Mouse (Mus musculus) kidney, postnatal 4 days (tissue): ENCODE measurements around the gene Rbbp6.

Experiments used
- DNase-seq, 2 experiments: peaks; one replicate each; pipeline ENCODE4 v3.0.0; 2021; ENCODE audit warnings: mixed read lengths in 2 of 2

Rbbp6 gene

DNA sequence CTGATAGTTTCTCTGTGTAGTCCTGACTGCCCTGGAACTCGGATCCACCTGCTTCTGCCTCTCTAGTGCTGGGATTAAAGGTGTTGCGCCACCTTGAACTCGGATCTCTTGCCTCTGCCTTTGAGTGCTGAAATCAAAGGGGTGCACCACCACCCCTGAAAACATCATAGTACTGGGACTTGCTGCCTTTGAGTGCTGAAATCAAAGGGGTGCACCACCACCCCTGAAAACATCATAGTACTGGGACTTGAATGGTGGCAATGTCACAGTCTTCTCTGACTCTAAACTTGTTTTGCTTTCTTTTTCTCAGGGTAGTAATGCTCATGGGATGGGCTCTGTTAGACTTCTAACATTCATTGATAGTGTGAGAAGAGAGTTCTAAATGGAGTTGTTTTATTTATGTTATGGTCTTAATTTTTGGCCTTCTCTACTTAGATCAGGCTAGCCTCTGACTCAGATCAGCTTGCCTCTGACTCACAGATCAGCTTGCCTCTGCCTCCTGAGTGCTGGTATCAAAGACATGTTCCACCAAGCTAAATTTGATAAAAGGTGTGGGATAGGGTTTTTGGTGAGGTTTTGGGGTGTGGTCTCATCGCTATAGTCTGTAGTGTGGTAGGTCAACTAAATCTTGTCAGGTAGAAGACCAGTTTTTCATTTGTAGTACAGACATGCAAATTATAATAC lies 6.7 kb downstream of the Rbbp6 start:
- no peak for DNase-seq

DNA sequence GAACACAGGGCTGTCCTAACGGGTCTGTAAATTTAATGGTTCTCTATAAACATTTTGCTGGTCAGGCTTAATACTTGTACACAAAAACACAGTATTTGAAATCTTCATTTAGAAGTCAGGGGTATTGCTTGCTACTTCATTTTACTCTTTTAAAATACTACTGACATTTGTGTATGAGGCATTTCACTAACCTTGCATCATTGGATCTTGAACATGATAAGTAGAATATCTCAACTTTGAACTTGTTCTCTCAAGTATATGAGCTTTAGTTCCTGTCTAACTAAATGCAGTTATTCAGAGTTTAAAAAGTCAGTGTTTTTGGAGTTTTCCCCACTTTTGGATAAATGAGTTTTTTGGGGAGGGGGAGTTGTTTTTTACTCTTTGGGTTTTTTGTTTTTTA lies 14.0 kb downstream of the Rbbp6 start:
- no peak for DNase-seq

DNA sequence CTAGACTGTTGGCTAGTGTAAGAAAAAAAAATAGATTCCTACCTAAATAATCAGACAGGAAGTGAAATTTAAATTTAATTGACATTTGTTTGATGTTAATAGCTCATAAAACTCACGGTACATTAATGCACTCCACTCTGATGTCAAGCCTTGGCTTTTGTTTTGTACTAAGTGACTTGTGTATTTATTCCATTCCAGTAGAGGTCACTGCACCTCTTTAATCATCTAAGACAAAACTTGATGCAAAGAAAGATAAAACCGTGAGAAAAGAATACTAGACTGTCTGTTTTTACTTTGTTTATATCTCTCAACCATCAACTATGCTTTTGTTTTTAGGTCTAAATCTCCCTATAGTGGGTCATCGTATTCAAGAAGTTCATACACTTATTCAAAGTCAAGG lies 32.7 kb downstream of the Rbbp6 start:
- no peak for DNase-seq

DNA sequence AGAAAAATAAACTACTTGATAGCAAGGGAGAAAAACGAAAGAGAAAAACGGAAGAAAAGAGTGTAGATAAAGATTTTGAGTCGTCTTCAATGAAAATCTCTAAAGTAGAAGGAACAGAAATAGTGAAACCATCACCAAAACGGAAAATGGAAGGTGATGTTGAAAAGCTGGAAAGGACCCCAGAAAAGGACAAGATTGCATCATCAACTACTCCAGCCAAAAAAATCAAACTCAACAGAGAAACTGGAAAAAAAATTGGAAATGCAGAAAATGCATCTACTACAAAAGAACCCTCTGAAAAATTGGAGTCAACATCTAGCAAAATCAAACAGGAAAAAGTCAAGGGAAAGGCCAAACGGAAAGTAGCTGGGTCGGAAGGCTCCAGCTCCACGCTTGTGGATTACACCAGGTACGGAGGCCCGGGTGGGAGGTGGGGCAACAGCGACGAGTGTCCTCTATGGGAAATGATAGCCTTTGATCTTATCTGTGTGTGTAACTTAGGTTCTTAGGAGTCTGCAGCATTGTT lies 34.4 kb downstream of the Rbbp6 start:
- DNase-seq: no peak

DNA sequence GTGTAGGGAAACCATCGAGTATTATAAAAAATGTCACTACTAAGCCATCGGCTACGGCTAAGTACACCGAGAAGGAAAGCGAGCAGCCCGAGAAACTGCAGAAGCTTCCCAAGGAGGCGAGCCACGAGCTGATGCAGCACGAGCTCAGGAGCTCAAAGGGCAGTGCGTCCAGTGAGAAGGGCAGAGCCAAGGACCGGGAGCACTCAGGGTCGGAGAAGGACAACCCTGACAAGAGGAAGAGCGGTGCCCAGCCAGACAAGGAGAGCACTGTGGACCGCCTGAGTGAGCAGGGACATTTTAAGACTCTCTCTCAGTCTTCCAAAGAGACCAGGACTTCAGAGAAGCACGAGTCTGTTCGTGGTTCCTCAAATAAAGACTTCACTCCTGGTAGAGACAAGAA lies 35.3 kb downstream of the Rbbp6 start:
- peak; percentile 12 to 32 for DNase-seq

DNA sequence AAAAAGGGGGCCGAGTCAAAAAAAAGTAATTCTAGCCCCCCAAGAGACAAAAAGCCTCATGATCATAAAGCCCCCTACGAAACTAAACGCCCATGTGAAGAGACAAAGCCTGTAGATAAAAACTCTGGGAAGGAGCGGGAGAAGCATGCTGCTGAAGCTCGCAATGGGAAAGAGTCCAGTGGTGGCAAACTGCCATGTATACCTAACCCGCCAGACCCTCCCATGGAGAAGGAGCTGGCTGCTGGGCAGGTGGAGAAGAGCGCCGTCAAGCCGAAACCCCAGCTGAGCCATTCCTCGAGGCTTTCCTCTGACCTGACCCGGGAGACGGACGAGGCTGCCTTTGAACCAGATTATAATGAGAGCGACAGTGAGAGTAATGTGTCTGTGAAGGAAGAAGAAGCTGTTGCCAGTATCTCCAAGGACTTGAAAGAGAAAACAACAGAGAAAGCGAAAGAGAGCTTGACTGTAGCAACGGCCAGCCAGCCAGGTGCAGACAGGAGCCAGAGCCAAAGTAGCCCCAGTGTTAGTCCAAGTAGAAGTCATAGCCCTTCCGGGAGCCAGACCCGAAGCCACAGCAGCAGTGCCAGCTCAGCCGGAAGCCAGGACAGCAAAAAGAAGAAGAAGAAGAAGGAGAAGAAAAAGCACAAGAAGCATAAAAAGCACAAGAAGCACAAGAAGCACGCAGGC lies 36.0 kb downstream of the Rbbp6 start:
- no peak for DNase-seq

DNA sequence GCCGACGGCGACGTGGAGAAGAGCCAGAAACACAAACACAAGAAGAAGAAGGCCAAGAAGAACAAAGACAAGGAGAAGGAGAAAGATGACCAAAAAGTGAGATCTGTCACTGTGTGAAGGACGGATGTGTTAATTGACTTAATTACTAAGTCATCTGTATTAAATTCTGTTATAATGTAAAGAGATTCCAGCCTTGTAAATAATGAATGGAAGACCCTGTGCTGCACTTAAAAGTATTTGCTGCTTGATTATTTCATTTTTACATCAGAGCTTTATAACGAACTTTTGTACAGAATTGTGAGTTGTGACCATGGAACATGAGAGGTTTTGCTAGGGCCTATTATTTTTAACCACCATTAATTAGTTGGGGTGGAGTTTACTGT lies 36.5 kb downstream of the Rbbp6 start:
- no peak for DNase-seq

DNA sequence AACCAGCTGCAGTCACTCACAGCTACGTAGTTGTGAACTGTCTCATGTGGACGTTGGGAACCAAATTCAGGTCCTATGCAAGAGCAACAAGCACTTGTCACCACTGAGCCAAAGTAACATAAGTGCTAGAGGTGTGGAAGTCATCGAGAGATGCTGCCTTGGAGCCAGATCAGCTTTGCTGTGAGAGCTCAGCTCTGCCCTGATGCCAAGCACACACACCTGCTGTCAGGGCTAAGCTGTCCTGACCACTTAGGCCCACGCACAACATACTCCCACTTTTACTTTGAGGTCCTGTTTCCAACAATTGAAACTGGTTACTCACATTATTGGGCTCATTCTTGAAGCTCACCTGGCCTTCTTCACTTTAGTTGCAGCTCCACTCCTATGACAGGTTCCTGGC lies 37.7 kb downstream of the Rbbp6 start:
- no peak for DNase-seq

DNA sequence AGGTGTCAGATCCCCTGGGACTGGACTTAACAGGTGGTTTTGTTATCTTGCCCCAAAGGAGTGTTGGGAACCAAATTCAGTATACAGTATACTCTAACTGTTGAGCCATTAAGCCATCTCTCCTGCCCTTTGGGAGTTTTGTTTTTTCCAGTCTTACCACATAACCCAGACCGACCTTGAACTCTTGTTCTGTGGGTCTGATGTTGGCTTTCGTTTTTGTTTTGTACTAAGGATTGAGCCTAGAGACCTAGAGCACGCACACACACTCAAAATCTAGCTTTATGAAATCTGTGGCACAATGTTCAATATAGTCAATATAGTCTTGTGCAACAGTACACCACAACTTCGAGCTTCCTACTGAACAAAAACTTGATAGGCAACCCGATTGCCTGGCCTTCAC lies 39.0 kb downstream of the Rbbp6 start:
- DNase-seq: no peak

DNA sequence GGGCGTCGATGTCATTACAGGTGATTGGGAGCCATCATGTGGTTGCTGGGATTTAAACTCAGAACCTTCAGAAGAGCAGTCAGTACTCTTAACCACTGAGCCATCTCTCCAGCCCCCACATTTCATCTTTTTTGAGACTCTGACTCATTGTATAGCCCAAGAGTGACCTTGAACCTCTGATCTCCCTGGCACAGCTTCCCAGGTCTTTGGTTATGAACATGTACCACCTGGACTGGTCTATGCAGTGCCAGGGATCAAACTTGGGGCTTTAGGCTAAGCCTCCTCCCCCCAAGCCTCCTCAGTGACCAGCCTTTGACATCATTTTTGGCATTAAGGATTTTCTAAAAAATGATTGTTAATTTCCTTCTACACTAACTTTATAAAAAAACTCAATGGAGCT lies 40.8 kb downstream of the Rbbp6 start:
- no peak for DNase-seq

DNA sequence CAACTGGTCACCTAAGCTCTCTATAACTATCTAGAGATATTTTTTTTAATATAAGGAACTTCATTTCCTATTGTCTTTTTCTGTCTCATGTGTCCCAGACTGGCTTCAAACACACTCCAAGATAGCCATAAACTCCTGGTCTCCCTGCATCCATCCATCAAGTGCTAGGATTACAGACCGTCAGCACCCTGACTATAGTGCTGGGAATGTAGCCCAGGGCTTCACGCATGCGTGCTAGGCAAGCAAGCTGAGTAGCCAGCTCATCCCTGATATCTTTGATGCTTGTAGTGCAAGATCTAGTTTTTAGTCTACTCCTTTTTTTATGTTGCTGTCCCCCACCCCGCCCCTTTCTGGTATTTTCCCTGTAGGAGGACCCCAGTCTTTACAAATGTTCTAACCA lies 42.3 kb downstream of the Rbbp6 start:
- DNase-seq: no peak

DNA sequence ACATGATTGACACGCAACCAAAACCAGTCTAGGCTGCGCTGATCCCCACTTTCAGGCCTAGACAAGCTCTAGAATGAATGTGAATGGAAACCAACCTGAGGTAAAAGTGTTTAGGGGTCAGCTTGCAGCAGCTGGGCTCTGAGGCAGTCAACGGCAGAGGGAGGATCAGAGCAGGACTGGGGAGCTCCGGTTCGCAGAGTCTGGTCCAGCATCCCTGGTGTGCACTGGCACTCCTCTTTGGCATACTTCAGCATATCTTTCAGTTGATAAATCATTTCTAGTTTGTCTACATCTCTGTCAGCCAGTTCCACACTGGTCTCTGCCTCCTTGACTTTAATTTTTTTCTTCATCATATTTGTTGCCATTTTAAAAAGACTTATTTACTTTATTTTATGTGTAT lies 48.0 kb downstream of the Rbbp6 start:
- no peak for DNase-seq

DNA sequence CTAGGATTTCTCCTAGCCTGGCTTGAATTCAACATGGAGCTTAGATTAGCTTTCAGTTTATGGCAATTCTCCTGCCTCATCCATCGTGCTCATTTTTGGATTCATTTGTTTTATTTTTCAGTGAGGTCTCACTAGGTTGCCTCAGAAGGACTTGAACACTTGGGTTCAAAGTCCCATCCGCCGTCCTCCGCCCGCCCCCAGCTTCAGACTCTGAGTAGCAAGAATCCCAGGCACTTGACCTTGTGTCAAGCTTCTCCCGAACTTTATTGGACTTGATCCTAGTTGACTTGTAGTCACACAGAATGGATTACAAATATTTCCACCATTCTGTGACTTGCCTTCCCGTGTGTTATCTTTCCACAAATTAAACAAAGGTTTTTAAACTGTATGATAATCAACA lies 49.2 kb downstream of the Rbbp6 start:
- no peak for DNase-seq

DNA sequence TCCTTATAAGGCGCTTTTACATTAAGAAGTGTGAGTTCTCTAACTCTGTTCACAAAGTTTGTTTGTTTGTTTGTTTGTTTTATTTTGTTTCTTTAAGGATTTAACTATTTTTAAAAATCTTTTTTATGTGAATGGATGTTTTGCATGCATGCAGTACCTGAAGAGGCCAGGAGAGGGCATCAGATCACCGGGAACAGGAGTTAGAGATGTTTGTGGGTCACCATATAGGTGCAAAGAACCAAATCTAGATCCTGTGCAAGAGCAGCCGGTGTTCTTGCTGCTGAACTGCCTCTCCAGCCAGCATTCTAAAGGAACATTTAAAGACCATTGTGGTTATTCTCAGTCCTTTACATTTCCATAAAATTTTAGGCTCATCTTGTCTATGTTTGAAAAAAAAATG lies 52.1 kb downstream of the Rbbp6 start:
- DNase-seq: peak; percentile 60 to 61

DNA sequence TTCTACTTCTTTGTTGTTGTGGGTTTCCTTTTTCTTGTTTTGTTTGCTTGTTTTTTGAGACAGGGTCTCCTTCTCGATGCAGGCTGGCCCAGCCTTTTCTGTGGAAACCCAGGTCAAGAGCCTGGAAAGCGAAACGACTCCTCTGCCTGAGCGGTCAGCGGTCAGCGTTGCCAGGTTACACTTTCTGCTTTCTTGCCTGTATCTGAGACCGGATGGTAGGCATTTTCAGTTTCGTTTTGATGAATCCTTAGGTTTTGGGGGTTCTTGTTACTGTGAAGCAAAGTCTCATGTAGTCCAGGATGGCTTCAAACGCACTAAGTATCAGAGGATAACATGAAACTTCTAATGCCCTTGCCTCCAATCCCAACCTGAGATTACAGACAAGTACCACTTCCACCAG lies 59.6 kb downstream of the Rbbp6 start:
- no peak for DNase-seq

DNA sequence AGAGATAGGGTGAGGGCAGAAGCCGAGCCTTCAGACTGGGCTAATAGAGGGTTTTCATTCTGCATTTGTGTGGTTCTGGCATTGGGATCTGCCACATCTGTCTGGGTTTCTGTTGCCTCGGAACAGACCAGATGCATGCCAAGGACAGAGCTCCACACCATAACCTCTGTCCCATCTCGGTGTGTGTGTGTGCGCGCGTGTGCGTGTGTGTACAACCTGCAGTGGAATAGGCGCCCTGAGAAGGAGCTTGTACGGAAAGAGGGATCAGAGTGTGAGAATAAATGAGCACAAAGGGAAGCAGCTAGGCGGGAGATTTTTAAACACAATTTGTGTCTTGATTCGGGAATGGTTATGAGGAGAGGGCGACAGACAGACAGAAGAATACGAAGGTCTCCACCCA lies 64.8 kb downstream of the Rbbp6 start:
- DNase-seq: peak in 1 of 2 experiments; percentile 16

DNA sequence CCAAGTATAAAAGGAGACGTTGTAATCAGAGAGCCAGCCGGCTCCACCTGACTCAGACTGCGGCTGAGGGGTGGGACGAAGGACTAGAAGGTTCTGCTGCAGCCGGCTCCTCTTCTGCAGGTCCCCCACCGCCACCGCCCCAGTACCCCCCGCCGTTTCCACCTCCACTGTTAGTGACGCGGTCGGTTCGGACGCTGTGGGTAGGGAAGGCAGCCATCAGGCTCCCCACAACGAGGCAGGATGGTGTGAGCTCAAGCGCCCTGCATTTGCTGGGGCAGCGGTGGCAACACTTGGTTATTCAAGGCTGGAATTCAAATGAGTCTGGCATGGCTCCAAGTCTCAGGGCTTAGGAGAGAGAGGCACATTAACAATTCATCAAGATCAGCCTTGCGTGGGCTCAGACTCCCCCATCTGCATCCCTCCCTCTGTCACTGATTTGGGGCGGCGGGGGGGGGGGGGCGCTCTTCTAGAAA lies 65.3 kb downstream of the Rbbp6 start:
- peak; percentile 74 to 85 for DNase-seq

DNA sequence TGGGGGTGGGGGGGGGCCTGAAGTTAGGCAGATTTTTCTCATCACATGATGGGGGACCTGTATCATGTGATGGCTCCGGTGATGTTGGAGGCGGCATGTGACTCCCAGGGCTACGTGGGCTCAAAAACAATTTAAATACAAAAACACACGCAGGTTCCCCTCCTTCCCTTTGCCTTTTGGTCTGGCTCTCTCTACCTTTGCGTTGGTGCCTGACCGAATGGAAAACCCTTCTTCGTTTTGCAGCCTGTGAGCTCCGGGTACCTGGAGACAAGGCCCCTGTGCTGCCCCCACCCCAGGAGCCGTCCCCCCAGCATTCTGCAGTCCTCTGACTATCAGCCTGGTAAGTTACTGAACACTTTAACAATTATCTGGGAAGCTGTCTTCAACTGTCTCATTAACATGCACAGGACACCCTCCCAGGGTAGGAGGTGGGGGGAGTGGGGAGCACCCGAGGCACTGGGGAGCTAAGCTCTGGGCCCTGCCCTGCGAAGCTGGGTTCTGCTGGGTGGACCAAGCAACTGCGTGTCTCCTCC lies 65.8 kb downstream of the Rbbp6 start:
- peak; percentile 20 to 43 for DNase-seq

DNA sequence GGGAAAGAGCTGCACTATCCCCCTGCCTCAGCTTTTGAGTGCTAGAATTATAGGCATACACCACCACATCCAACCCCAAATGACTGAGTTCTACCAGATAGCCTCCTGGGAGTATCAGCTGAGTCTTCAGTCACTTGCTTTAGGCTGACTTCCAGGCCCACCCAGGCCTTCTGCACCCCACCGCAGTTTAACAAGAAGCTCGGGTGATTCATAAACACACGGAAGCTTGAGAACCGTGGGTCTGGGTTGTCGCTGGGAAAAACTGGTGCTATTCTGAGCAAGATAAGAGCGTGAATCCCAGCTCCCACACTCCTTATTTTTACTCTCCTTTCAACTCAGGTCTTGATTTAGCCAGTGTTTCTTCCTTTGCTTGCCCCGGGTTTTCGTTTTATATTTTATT lies 69.8 kb downstream of the Rbbp6 start:
- DNase-seq: no peak

DNA sequence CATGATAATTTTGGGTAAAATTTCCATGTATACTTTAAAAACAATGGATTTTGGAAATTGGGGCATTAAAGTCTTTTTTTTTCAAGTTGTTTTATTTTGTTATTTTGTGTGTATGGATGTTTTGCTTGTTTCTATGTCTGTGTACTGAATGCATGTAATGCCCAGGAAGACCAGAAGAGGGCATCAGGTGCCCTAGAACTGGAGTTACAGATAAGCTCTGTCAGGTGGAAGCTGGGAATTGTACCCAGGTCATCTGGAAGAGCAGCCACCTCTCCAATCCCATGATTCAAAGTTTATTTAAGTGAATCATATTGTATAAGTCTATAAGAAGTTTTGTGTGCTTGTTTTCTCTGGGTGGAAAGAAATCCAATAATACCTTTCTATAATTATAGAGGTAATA lies 73.8 kb downstream of the Rbbp6 start:
- DNase-seq: peak in 1 of 2 experiments; percentile 15

DNA sequence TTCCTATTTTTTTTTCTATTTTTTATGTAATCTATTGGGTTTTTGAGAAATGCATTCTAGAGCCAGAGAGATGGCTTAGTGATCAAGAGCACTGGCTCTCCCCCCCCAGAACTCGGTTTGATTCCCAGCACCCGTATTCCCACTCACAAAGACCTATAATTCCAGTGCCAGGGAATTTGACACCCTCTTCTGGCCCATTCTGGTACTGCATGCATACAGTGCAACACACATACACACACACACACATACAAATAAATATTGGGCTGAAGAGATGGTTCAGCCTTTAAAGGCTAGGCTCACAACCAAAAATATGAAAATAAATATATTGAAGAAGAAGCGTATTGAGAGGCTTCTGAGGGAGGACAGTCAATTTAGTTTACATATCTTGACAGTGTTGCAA lies 79.7 kb downstream of the Rbbp6 start:
- no peak for DNase-seq

DNA sequence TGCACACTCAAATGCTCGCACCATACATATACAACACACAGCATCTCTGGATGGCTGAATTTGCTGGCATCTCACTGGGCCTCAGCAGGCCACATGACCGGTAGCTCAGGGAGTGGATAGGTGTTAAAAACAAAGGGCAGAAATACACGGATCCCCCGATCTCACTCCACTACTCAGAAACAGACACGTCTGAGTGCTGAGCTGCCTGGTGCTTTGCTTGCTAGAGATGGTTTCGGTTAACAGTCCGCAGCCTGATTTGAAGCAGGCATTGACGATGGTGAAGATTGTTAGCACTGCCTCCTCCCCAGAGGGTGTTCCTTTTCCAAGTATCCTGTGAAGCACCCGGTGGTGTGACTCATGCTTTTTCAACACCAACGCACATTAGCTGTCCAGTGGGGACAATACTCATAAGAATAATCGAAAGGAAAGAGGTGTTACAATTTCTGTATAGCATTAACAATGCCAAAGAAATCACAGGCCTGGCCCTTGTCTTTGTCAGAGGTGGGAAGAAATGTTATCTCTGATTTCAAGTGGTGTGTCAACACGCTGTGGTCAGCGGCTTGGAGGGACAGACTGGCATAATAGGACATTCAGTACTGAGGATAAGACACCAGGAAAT lies 81.1 kb downstream of the Rbbp6 start:
- no peak for DNase-seq
